Mouse (Mus musculus) neutrophil, adult 5-6 weeks (primary cell): ENCODE measurements at regions not wholly inside any gene's neighbourhood (a gene's known extent, or its start where the extent isn't known, plus 50 kb on each side); places are given as distances from the start of the nearest gene placed in this dataset.

Experiments
- ATAC-seq: fragments of 151-379, 151-347 bp; 2 replicates; pipeline ENCODE4 v1.8.0; 2017; ENCODE audit warnings: mild to moderate bottlenecking, moderate TSS enrichment; ENCODE audit not compliant: insufficient number of reproducible peaks, poor library complexity, low FRiP score, severe bottlenecking; ENCODE audit errors: extremely low read depth

- no peak for ATAC-seq
Measured at GRCm38 (mm10) chr2:146565693-146566092, 53.5 kb upstream of the Ralgapa2 start.

- no peak for ATAC-seq
Measured at GRCm38 (mm10) chr2:146568171-146568842, 56.2 kb upstream of the Ralgapa2 start.

- ATAC-seq, result no peak
Measured at GRCm38 (mm10) chr2:146571036-146571435, 58.9 kb upstream of the Ralgapa2 start.

GRCm38 (mm10) chr2:146571857-146572256 lies 59.7 kb upstream of the Ralgapa2 start:
- no peak for ATAC-seq

GRCm38 (mm10) chr2:146575610-146576297 lies 63.6 kb upstream of the Ralgapa2 start:
- ATAC-seq, result no peak

DNA sequence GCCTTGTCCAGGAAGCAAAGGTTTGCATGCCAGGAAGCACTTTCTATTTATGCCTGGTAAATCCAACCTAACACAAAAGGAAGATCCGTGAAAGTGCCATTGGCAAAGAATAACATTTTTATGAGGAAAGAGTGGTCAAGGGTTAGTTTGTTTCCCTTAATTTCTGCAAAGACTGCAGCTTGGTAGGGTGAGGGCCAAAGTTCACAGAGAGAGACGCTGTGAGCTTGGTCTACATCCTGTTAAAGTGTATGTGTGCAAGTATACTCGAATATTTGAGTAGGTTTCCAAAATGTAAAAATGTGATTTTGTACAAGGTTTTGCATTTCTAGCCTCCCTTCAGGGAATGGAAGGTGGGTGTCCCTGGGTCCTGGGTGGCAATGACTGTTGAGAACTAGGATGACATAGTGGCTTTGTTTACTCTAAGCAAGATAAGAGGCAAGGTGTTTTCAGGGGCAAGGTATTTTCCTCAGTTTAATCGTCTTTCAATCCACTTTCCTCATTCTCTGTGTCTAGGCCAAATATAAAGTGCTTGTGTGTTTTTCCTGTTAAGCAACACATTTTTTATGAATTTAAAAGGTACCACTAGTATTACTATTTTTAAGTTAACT lies 64.3 kb upstream of the Ralgapa2 start:
- ATAC-seq, result no peak

DNA sequence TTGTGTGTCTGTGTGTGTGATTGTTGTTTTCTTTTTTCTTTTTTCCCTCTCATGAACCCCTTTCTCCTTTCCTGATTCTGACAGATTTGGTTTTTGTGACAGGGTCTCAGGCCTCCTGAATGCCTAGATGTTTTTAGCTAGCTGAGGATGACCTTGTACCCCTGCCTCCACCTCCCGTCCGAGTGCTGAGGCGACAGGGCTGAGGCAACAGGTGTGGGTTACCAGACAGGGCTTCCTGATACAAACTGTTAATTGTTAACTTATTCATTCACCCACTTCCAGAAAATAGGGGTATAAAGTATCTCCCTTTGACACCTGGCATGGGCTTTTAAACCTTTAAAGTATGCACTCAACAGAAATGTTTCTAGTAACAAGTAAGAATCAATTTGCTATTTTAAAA lies 65.0 kb upstream of the Ralgapa2 start:
- ATAC-seq, result no peak

- ATAC-seq, result no peak
Measured at GRCm38 (mm10) chr2:146581220-146581619, 69.1 kb upstream of the Ralgapa2 start.

DNA sequence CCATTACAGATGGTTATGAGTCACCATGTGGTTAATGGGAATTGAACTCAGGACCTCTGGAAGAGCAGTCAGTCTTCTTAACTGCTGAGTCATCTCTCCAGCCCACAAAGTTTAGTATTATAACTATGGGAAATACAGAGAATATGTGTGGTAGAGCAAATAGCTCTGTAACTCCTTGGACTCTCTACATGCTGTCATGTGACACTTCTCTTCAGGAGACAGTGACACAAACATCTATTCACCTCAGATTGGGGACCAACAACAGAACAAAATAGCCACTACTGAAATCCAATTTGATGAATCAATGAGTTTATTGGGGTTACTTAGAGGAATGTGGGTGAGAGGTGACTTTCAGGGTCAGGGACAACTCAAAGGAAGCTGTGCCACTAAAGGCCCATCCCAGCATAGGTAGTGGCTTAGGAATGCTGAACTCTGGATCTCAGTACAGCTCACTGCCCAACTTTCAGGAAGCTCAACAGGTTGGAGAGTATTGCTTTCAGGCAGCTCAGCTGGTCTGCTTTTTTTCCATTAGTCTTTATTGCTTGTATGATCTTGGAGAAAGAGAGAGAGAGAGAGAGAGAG lies 71.8 kb upstream of the Ralgapa2 start:
- ATAC-seq, result no peak

DNA sequence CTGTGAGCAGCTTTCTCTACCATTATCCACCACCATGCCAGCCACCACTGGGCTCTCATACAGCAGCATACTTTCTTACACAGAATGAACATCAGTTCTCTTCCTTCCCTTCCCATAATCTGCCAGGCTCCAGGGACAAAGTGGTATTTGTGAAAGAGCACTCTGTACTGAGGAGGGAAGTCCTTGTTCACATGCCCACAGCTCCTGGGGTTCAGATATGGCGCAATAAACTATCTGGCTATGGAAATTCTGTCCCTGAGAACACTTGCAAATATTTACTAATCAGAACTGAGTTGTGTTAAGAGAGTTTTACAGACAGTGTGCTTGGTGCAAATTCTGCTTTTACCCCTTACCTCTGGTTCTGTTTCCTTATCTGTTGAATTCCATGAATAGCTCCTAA lies 74.2 kb upstream of the Ralgapa2 start:
- ATAC-seq, result no peak

GRCm38 (mm10) chr2:146586981-146587380 lies 74.8 kb upstream of the Ralgapa2 start:
- no peak for ATAC-seq

DNA sequence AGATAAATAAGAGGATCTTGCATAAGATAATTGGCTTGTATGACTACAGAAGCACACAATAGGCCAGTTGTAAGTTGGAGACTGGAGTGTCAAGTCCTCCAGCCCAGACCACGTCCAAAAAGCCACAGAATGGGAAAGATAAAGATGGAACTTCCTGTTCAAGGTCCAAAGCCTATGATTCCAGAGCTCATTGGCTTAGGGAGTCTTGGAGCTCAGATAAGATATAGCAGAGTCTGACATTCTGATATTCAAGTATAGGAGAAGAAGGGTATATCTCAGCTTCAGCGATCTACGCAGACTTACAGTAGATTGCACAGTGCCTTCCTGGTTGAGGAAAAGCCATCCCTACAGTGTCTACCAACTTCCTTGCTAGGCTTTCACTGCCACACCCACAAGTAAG lies 77.7 kb upstream of the Ralgapa2 start:
- ATAC-seq, result no peak

DNA sequence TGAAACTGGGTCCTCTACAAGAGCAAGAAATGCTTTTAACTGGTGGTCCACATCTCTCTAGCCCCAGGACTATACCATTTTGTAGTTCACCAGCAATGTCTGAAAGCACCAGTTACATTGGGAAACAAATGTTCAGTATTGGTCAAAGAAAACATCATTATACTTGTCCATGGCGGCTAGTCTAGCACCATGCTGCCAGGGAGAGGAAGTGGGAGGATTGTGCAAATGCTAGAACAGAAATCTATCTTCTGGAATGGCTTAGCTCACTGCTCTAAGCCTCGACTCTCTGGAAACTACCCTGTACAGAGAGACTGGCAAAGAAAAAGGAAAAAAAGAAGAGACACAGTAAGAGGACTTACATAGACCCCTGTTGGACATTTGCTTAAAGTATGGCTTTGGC lies 81.1 kb upstream of the Ralgapa2 start:
- no peak for ATAC-seq

GRCm38 (mm10) chr2:146594212-146594611 lies 82.1 kb upstream of the Ralgapa2 start:
- ATAC-seq, result no peak

- ATAC-seq, result no peak
Measured at GRCm38 (mm10) chr2:146595673-146596072, 83.5 kb upstream of the Ralgapa2 start.

GRCm38 (mm10) chr2:146606170-146606569 lies 94.0 kb upstream of the Ralgapa2 start:
- no peak for ATAC-seq

DNA sequence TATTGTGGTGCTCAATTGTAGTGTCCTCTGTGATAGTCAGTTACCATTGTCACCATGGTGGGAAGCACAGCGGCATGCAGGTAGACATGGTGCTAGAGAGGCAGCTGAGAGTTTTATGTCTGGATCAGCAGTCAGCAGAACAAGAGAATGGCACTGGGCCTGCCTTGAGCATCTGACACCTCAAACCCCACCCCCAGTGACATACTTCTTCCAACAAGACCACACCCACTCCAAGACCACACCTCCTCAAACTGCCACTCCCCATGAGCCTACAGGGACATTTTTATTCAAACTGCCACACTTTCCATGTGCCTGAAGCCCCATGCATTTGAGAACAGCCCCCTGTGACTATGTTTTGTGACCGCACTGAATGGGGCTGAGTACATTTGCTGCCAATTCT lies 98.8 kb upstream of the Ralgapa2 start:
- ATAC-seq, result no peak

- peak; percentile 39; the same call in 1 of the 2 replicates for ATAC-seq
Measured at GRCm38 (mm10) chr2:146611886-146612521, 99.9 kb upstream of the Ralgapa2 start.

DNA sequence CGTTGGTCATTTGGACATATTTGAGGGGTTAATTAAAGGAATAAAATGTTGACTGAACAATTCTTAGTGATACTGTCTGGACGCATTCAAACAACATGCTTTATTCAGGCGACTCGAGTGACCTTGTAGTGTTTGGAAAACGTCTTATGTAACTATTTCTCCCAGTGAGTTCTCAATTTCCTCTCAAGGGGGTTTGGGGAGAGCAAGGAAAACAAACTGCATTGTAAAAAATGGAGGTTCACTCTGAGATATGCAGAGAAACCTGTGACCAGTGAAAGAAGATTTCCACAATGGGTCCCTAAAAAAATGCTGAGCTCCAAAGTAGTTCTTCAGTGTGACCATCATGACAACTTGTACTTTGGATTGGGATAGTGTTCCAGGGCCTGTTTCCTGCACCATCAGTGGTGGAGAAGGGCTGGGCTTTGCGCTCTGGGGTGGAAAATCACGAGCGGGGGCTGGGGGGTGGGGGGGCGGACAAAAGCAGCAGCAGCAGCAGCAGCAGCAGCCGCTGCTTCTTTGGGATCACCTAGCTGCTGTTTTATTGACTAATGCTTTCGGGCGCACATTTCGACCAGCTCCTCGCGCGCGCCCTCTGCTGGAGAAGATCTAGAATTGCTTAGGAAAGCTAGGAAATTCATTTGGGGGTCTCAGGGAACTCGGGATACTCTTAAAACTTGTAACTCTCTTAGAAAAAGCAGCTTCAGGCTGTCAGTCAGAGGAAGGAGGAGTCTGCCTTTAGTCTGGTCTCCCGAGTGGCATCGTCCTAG lies 100.6 kb upstream of the Ralgapa2 start:
- ATAC-seq, result 0 out of 2 replicates have a peak, but pooled peaks have one; percentile 37
